Mouse (Mus musculus) small intestine, adult 2 months (tissue): ENCODE data around the gene Pdia2.

Experiments
- CTCF ChIP-seq: fragments of 200-500 bp; IDR thresholded peaks from 2 replicates; pipeline ENCODE4 v1.5.1; 2012; ENCODE audit warnings: low read depth, mild to moderate bottlenecking, control low read depth, inconsistent platforms, low read length, moderate library complexity, mixed read lengths; ENCODE audit not compliant: insufficient replicate concordance, insufficient read length; ENCODE audit errors: extremely low read depth
- POLR2A ChIP-seq: fragments of 200-500 bp; IDR thresholded peaks from 2 replicates; pipeline ENCODE4 v1.6.1; 2012; ENCODE audit warnings: low read depth, mild to moderate bottlenecking, control low read depth, inconsistent platforms, low read length, moderate library complexity

DNA sequence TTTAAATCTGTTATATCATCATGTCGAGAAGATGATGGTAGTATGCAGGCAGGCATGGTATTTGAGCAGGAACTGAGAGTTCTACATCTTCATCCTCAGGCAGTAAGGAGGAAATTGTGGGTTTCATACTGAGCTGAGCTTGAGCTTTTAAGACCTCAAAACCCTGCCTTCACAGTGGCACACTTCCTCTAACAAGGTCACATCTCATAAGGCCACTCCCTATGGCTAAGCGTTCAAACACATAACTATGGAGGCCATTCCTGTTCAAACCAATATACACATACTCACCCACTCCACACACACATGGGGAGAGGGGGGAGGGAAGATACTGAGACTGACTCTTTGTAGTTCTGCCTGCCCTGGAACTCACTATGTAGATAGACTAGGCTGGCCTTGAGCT lies 30.8 kb downstream of the Pdia2 start:
- TF ChIP-seq CTCF: no peak
- no peak for TF ChIP-seq POLR2A
